Mouse (Mus musculus): ENCODE measurements around the gene Prdm15.

Prdm15 gene

DNA sequence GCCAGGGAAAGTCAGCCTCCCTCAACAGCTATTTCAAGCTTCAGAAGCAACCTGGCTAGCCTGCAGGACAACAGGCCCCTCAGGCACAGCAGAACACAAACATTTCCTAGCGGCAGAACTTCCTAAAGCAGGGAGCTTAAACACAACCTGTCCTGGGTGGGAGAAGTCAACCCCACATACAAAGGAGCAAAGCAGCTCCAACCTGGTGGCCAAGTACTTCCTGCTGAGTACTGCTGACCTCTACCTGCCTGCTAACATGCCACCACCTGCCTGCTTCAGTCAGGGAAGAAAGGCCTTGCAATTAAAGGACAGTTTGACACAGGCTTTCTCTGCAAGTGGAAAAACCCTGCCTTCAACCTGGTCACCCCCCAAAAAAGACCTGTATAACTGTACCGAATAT is 89.9 kb downstream of the Prdm15 start:
- in situ Hi-C loops (cut with MboI; ENCODE audit: low pct_unique_long_range_greater_than_20kb in 1 of 2, low sequenced_read_pairs in 2 of 2, unreplicated experiment in 1 of 2), result no loop called here

DNA sequence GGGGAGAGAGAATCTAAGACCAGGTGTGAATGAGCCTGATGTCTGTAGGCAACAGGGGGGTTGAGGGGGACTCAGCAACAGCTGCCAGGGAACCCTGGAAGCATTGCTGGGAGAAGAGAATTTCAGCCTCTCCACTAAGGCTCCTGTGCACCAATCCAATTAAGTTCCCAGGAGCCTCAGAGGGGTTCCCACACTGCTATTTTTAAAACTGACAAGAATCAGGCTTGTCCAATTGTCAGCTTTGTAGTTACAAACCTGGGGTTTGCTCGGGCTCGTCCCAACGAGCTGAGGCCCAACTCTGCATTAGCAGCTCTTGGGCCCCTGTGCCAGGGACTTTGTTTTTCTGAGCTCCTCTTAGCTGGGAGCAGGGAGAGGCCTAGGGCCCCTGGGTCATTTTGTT is 92.0 kb downstream of the Prdm15 start:
- in situ Hi-C loops (cut with MboI; ENCODE audit: low pct_unique_long_range_greater_than_20kb in 1 of 2, low sequenced_read_pairs in 2 of 2, unreplicated experiment in 1 of 2), result no loop called here

GRCm38 (mm10) chr16:97758288-97758687 is 93.4 kb downstream of the Prdm15 start:
- in situ Hi-C loops (cut with MboI; ENCODE audit: low pct_unique_long_range_greater_than_20kb in 1 of 2, low sequenced_read_pairs in 2 of 2, unreplicated experiment in 1 of 2), result no loop called here

- in situ Hi-C loops (cut with MboI; ENCODE audit: low pct_unique_long_range_greater_than_20kb in 1 of 2, low sequenced_read_pairs in 2 of 2, unreplicated experiment in 1 of 2), result no loop called here
Observed at GRCm38 (mm10) chr16:97756460-97756859, 95.2 kb downstream of the Prdm15 start.

- in situ Hi-C loops (cut with MboI; ENCODE audit: low pct_unique_long_range_greater_than_20kb in 1 of 2, low sequenced_read_pairs in 2 of 2, unreplicated experiment in 1 of 2), result no loop called here
Observed at GRCm38 (mm10) chr16:97752316-97752941, 99.2 kb downstream of the Prdm15 start.

GRCm38 (mm10) chr16:97751884-97752283 is 99.8 kb downstream of the Prdm15 start:
- in situ Hi-C loops (cut with MboI; ENCODE audit: low pct_unique_long_range_greater_than_20kb in 1 of 2, low sequenced_read_pairs in 2 of 2, unreplicated experiment in 1 of 2), result no loop called here

DNA sequence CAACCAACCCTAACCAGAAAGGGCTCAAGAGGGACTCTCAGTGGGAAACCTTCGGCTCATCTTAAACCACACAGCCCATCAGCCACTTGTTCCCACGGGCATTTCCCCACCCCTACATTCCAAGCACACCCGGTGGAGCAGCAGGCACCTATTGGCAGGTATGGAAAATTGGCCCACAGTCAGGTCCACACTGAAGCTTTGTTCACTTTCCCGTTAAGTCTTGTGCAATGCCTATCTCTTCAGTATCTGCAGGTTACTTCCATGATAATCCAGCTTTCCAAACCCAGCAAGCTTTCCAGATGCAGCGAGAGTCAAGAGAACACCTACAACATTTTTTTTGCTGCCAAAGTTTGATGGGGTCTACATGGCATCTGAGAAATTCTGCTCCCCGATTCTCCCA is 103.2 kb downstream of the Prdm15 start:
- in situ Hi-C loops (cut with MboI; ENCODE audit: low pct_unique_long_range_greater_than_20kb in 1 of 2, low sequenced_read_pairs in 2 of 2, unreplicated experiment in 1 of 2), result no loop called here
